Mouse (Mus musculus): ENCODE results near the gene Brinp2. TPM values are rescaled to one million over a fixed set of nuclear protein-coding genes. Genes with fewer than 3 reads are reported as not detected.

The Brinp2 gene
- polyA plus RNA-seq, 2 experiments: 0.39 TPM

DNA sequence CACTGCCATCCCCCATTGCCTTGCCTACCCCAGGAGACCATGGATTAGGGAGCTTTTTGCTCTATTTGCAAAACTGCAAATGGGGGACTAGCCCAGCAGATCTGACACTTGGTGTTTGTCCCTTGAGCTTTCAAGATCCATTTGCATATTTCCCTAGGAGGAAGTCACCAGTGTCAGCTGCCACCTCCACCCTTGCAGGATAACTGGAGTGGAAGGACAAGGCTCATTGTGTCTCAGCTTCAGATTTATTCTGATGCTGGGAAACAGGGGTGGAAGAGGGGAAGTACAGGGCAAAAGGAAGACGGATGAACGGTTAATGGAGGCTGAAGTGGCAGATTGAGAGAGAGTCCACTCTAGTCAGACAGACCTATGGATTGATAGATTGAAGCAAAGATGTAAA is 129.4 kb downstream of the Brinp2 start:
- ATAC-seq (ENCODE audit: low FRiP score, low read depth) (no peak), DNase-seq (ENCODE audit: low spot score) (no peak)
- H3K4me2 ChIP-seq (replicated peaks; ENCODE audit: low read depth, low read length, severe bottlenecking): no peak overlapping the region
- H3K36me3 ChIP-seq (ENCODE audit: control insufficient read depth, insufficient read depth, low read length): no peaks in the 10 kb centered on the region
- no peak overlapping the region for H3K9ac ChIP-seq (ENCODE audit: low read depth, low read length, severe bottlenecking)
- no peak overlapping the region for H3K27ac ChIP-seq (replicated peaks; ENCODE audit: low read depth, low read length)
- H3K27me3 ChIP-seq (ENCODE audit: control insufficient read depth, insufficient read depth, low read length): no peaks in the 10 kb centered on the region
- WGBS: 64% methylated on average over 2 of the region's 2 CpGs
- no peaks in the 10 kb centered on the region for H3K4me1 ChIP-seq (ENCODE audit: control insufficient read depth, insufficient read depth, low read length)
- H3K4me3 ChIP-seq (replicated peaks; ENCODE audit: low read length): no peak overlapping the region
- TF ChIP-seq POLR2A (IDR thresholded peaks at IDR 0.05; ENCODE audit: borderline replicate concordance, extremely low read depth, insufficient read depth, insufficient read length): no peak
- no peaks in the 10 kb centered on the region for H3K9me3 ChIP-seq (ENCODE audit: control insufficient read depth, low read length)

GRCm38 (mm10) chr1:158221048-158221447 is 135.1 kb downstream of the Brinp2 start:
- Histone ChIP-seq H3K4me2 (replicated peaks; ENCODE audit: low read depth, low read length, severe bottlenecking) (no peak overlapping the region), H3K27me3 (ENCODE audit: control insufficient read depth, insufficient read depth, low read length) (no peaks in the 10 kb centered on the region), H3K36me3 (ENCODE audit: control insufficient read depth, insufficient read depth, low read length) (no peaks in the 10 kb centered on the region), H3K4me3 (replicated peaks; ENCODE audit: low read length) (no peak overlapping the region), H3K4me1 (ENCODE audit: control insufficient read depth, insufficient read depth, low read length) (no peaks in the 10 kb centered on the region), H3K27ac (replicated peaks; ENCODE audit: low read depth, low read length) (no peak overlapping the region), H3K9me3 (ENCODE audit: control insufficient read depth, low read length) (no peaks in the 10 kb centered on the region), H3K9ac (ENCODE audit: low read depth, low read length, severe bottlenecking) (no peak overlapping the region)
- ATAC-seq (ENCODE audit: low FRiP score, low read depth) (no peak), DNase-seq (ENCODE audit: low spot score) (no peak)
- WGBS: 64% methylated on average over 4 of the region's 4 CpGs
- TF ChIP-seq POLR2A (IDR thresholded peaks at IDR 0.05; ENCODE audit: borderline replicate concordance, extremely low read depth, insufficient read depth, insufficient read length): no peak

- 57% methylated on average over 4 of the region's 4 CpGs for WGBS
- no peak for ATAC-seq (ENCODE audit: low FRiP score, low read depth)
- H3K9ac ChIP-seq (ENCODE audit: low read depth, low read length, severe bottlenecking): no peak overlapping the region
- no peak for DNase-seq (ENCODE audit: low spot score)
- H3K27me3 ChIP-seq (ENCODE audit: control insufficient read depth, insufficient read depth, low read length): no peaks in the 10 kb centered on the region
- no peaks in the 10 kb centered on the region for H3K36me3 ChIP-seq (ENCODE audit: control insufficient read depth, insufficient read depth, low read length)
- H3K4me3 ChIP-seq (replicated peaks; ENCODE audit: low read length): no peak overlapping the region
- H3K27ac ChIP-seq (replicated peaks; ENCODE audit: low read depth, low read length): no peak overlapping the region
- no peak for TF ChIP-seq POLR2A (IDR thresholded peaks at IDR 0.05; ENCODE audit: borderline replicate concordance, extremely low read depth, insufficient read depth, insufficient read length)
- H3K9me3 ChIP-seq (ENCODE audit: control insufficient read depth, low read length): no peaks in the 10 kb centered on the region
- no peak overlapping the region for H3K4me2 ChIP-seq (replicated peaks; ENCODE audit: low read depth, low read length, severe bottlenecking)
- H3K4me1 ChIP-seq (ENCODE audit: control insufficient read depth, insufficient read depth, low read length): no peaks in the 10 kb centered on the region
Measured at GRCm38 (mm10) chr1:158220148-158220547, 136.0 kb downstream of the Brinp2 start.

GRCm38 (mm10) chr1:158218750-158219149 is 137.4 kb downstream of the Brinp2 start:
- no peaks in the 10 kb centered on the region for H3K4me1 ChIP-seq (ENCODE audit: control insufficient read depth, insufficient read depth, low read length)
- ATAC-seq (ENCODE audit: low FRiP score, low read depth): no peak
- H3K4me2 ChIP-seq (replicated peaks; ENCODE audit: low read depth, low read length, severe bottlenecking): no peak overlapping the region
- no peak for DNase-seq (ENCODE audit: low spot score)
- no peak for TF ChIP-seq POLR2A (IDR thresholded peaks at IDR 0.05; ENCODE audit: borderline replicate concordance, extremely low read depth, insufficient read depth, insufficient read length)
- H3K9ac ChIP-seq (ENCODE audit: low read depth, low read length, severe bottlenecking): no peak overlapping the region
- no peak overlapping the region for H3K27ac ChIP-seq (replicated peaks; ENCODE audit: low read depth, low read length)
- H3K4me3 ChIP-seq (replicated peaks; ENCODE audit: low read length): no peak overlapping the region
- no peaks in the 10 kb centered on the region for H3K27me3 ChIP-seq (ENCODE audit: control insufficient read depth, insufficient read depth, low read length)
- no peaks in the 10 kb centered on the region for H3K36me3 ChIP-seq (ENCODE audit: control insufficient read depth, insufficient read depth, low read length)
- 76% methylated on average over 1 of the region's 1 CpGs for WGBS
- H3K9me3 ChIP-seq (ENCODE audit: control insufficient read depth, low read length): no peaks in the 10 kb centered on the region

GRCm38 (mm10) chr1:158218294-158218693 is 137.8 kb downstream of the Brinp2 start:
- H3K4me1 ChIP-seq (ENCODE audit: control insufficient read depth, insufficient read depth, low read length): no peaks in the 10 kb centered on the region
- 78% methylated on average over 2 of the region's 2 CpGs for WGBS
- no peaks in the 10 kb centered on the region for H3K36me3 ChIP-seq (ENCODE audit: control insufficient read depth, insufficient read depth, low read length)
- no peak overlapping the region for H3K27ac ChIP-seq (replicated peaks; ENCODE audit: low read depth, low read length)
- H3K9me3 ChIP-seq (ENCODE audit: control insufficient read depth, low read length): no peaks in the 10 kb centered on the region
- no peak overlapping the region for H3K4me2 ChIP-seq (replicated peaks; ENCODE audit: low read depth, low read length, severe bottlenecking)
- H3K9ac ChIP-seq (ENCODE audit: low read depth, low read length, severe bottlenecking): no peak overlapping the region
- no peak for TF ChIP-seq POLR2A (IDR thresholded peaks at IDR 0.05; ENCODE audit: borderline replicate concordance, extremely low read depth, insufficient read depth, insufficient read length)
- ATAC-seq (ENCODE audit: low FRiP score, low read depth): no peak
- H3K4me3 ChIP-seq (replicated peaks; ENCODE audit: low read length): no peak overlapping the region
- DNase-seq (ENCODE audit: low spot score): no peak
- H3K27me3 ChIP-seq (ENCODE audit: control insufficient read depth, insufficient read depth, low read length): no peaks in the 10 kb centered on the region

GRCm38 (mm10) chr1:158215581-158215980 is 140.5 kb downstream of the Brinp2 start:
- no peak for ATAC-seq (ENCODE audit: low FRiP score, low read depth)
- WGBS: 69% methylated on average over 9 of the region's 9 CpGs
- Histone ChIP-seq H3K4me1 (ENCODE audit: control insufficient read depth, insufficient read depth, low read length) (no peaks in the 10 kb centered on the region), H3K4me2 (replicated peaks; ENCODE audit: low read depth, low read length, severe bottlenecking) (no peak overlapping the region), H3K27me3 (ENCODE audit: control insufficient read depth, insufficient read depth, low read length) (no peaks in the 10 kb centered on the region), H3K9ac (ENCODE audit: low read depth, low read length, severe bottlenecking) (no peak overlapping the region), H3K9me3 (ENCODE audit: control insufficient read depth, low read length) (no peaks in the 10 kb centered on the region), H3K36me3 (ENCODE audit: control insufficient read depth, insufficient read depth, low read length) (no peaks in the 10 kb centered on the region), H3K27ac (replicated peaks; ENCODE audit: low read depth, low read length) (no peak overlapping the region), H3K4me3 (replicated peaks; ENCODE audit: low read length) (no peak overlapping the region)
- no peak for DNase-seq (ENCODE audit: low spot score)
- TF ChIP-seq POLR2A (IDR thresholded peaks at IDR 0.05; ENCODE audit: borderline replicate concordance, extremely low read depth, insufficient read depth, insufficient read length): no peak

All from limb, embryonic 14.5 days (tissue).